Mouse (Mus musculus) CH12.LX (cell line): Measurements from ENCODE around the gene Pafah1b2.

Experiments used
- CHD1 ChIP-seq: IDR thresholded peaks from 2 replicates; pipeline ENCODE4 v1.6.1; 2012; ENCODE audit warnings: low read depth, low read length, improper control_type of control experiment, inconsistent platforms
- CHD2 ChIP-seq: IDR thresholded peaks from 2 replicates; pipeline ENCODE4 v1.6.1; 2011; ENCODE audit warnings: low read length, improper control_type of control experiment
- CTCF ChIP-seq, 2 experiments: IDR thresholded peaks in 1 of 2; conservative IDR thresholded peaks in 1 of 2; 2 replicates each; pipeline ENCODE4 v1.5.1; 2011 to 2012; ENCODE audit warnings: low read depth in 2 of 2, low read length in 2 of 2, improper control_type of control experiment in 1 of 2, inconsistent platforms in 1 of 2, mild to moderate bottlenecking in 1 of 2, moderate library complexity in 1 of 2
- EP300 ChIP-seq: IDR thresholded peaks from 2 replicates; pipeline ENCODE4 v1.6.1; 2011; ENCODE audit warnings: low read length, improper control_type of control experiment
- ETS1 ChIP-seq: conservative IDR thresholded peaks from 2 replicates; pipeline ENCODE4 v1.6.1; 2012; ENCODE audit warnings: low read depth, mild to moderate bottlenecking, inconsistent platforms, low read length, improper control_type of control experiment, moderate library complexity
- HCFC1 ChIP-seq: IDR thresholded peaks from 2 replicates; pipeline ENCODE4 v1.6.1; 2012; ENCODE audit warnings: low read depth, mild to moderate bottlenecking, inconsistent platforms, low read length, improper control_type of control experiment
- MAFK ChIP-seq: IDR thresholded peaks from 2 replicates; pipeline ENCODE4 v1.6.1; 2011; ENCODE audit warnings: low read length, improper control_type of control experiment; ENCODE audit not compliant: insufficient replicate concordance
- POLR2A ChIP-seq: IDR thresholded peaks from 2 replicates; pipeline ENCODE4 v1.6.1; 2011; ENCODE audit warnings: low read depth, mild to moderate bottlenecking, improper control_type of control experiment, low read length
- RCOR1 ChIP-seq: conservative IDR thresholded peaks from 2 replicates; pipeline ENCODE4 v1.6.1; 2012; ENCODE audit warnings: low read depth, mild to moderate bottlenecking, inconsistent platforms, low read length, improper control_type of control experiment
- SMC3 ChIP-seq: IDR thresholded peaks from 2 replicates; pipeline ENCODE4 v1.6.1; 2011; ENCODE audit warnings: low read depth, low read length, improper control_type of control experiment
- ZC3H11A ChIP-seq: IDR thresholded peaks from 2 replicates; pipeline ENCODE4 v1.6.1; 2012; ENCODE audit warnings: low read depth, mild to moderate bottlenecking, inconsistent platforms, low read length, improper control_type of control experiment

DNA sequence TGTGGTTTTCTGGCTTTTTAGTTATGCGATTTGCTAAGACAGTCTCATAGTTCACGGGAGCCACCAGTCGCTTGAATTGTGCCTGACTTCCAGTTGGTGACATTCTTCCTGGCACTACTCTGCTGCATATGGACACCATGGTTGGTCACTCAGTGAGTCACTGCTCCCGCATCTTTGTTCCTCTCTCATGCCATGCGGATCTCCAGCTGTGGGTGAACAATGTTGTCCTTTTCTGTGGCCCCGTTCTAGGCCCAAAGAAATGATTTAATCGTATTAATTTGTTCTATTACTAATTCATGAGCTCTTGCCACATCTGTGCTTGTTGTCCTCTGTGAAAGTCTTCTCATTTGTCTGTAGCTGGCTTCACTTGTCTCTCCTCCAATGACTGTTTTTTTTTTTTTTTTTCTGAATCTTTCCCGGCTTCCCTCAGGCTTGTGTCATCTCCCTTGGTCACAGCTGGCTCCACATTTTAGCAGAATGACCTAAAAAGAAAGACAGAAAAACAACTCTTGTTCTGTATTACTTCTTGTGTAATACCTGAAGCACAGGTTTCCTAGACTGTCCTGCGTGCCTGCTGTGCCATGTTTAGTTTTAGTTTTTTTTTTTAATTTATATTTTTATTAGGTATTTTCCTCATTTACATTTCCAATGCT lies 40.6 kb upstream of the Pafah1b2 start:
- TF ChIP-seq CTCF (conservative IDR thresholded peaks at IDR 0.05 in 1 of 2, IDR thresholded peaks at IDR 0.05 in 1 of 2; ENCODE audit: low read depth in 2 of 2, low read length in 2 of 2) = no peak
- no peak for TF ChIP-seq CHD1
- no peak for TF ChIP-seq CHD2
- TF ChIP-seq RCOR1 = no peak
- TF ChIP-seq HCFC1 = no peak
- TF ChIP-seq POLR2A = no peak
- no peak for TF ChIP-seq SMC3
- TF ChIP-seq ETS1 = no peak
- TF ChIP-seq MAFK = no peak
- TF ChIP-seq EP300 = no peak
- TF ChIP-seq ZC3H11A = no peak
